Mouse (Mus musculus): Measurements from ENCODE around the gene Hcn4.

Gene Hcn4

GRCm38 (mm10) chr9:58823139-58823917, at the start of gene Hcn4:
Gene Hcn4, plus strand, starts transcription at chr9:58823412.
- DNase-seq = peak; percentile 9

DNA sequence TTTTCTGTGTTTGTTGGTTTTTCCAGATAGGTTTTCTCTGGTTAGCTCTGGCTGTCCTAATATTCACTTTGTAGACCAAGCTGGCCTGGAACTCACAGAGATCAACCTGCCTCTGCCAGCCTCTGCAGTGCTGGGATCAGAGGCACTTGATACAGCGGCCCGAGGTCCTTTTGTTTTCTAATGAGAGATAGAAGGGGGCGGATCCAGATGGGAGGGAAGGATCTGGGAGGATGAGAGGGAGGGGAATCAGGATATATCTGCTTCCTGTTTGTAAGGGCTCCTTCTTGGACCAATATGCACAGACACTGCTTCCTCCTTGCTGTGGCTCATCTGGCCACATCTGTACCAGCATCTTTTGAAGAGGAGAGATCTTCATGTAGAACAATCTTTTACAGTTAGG, 48.5 kb upstream of the Hcn4 start:
- no peak for DNase-seq

DNA sequence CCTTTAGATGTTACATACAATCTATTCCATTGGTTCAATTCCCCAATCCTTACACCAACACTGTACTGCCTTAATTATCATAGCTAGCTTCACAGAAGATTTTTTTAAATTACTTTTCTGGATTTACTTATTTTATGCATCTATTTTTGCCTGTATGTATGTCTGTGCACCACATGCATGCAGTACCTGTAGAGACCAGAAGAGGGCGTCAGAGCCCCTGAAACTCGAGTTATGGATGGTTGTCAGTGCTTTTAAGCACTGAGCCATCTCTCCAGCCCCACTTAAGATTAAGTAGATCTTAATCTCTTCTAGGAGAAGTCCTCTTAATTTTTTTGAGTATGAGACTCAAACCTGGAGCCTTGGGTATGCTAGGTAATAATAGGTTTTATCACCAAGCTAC, 47.8 kb upstream of the Hcn4 start:
- no peak for DNase-seq

- DNase-seq = no peak
These were observed 33.7 kb upstream of the Hcn4 start for GRCm38 (mm10) chr9:58789476-58789875.

DNA sequence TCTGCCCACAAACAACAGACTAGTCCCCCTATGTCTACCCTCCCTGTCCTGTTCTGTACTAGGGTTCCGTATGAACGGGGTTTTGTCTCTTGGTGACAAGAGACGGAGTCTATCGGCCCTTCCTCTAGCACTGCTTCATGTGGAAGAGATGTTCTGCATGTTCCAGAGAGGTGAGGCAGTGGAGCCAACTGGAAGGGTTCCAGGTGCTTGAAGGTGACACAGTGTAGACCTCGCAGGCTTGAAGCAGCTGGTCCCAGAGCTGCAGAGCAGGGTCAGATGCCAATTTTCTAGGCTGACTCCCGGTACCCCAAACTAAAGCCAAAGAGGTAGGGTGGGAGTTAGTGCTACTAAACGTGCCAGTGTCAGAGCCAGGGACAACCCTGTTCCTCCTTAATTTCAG, 25.1 kb upstream of the Hcn4 start:
- no peak for DNase-seq

DNA sequence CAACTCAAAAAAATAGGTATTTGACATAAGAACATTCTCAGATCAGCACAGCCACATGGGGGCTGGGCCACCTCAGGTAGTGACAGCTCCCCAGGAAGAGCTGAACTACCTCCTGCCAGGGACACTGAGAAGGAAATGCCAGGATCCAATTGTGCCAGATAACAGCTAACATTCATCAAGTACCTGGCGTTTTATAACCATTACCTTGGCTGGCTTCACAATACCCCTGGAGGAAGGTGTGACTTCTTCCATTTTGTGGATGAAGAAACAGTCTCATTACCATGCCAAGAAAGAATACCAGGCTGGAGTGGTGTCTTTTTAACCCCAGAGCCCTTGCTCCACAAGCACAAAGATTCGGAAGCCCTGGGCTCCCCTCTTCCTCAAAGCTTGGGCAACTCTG, 21.8 kb upstream of the Hcn4 start:
- no peak for DNase-seq

DNA sequence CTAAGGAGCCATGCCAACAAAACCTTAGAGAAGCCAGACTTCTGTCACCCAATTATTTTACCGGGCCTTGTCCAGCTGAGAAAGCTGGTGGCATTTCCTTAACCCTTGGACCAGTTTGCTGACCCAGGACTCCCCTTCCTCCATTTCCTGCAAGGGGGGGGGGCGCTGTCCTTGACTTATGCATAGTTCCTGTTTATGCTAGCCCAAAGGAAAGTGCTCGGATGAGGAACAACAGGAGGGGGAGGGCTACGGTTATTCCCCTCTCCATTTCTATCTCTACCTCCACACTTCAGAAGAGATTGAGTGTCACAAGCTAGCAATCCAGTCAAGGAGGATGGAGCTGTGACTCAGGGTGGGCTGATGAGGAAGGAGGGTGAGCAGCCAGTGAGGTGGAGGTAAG, 20.9 kb upstream of the Hcn4 start:
- no peak for DNase-seq

DNA sequence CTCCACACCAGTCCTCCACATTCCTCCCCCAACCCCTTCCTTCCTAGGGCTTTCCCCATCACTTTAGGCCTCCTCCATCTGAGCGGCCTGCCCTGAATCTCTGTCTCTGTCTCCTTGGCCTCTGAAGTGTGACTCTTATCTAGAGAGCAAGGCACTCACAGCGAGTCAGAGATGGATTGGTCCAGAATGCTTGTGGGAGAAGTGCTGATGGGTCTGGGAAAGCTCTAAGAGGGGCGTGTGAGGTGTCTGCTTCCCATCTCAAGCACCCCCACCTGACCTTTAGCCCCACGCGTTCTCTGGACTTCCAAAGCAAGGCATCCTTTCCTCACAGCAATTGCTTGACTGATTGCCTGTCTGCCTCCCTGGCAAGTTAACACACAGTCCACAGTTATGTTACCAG, 20.4 kb upstream of the Hcn4 start:
- DNase-seq = no peak

DNA sequence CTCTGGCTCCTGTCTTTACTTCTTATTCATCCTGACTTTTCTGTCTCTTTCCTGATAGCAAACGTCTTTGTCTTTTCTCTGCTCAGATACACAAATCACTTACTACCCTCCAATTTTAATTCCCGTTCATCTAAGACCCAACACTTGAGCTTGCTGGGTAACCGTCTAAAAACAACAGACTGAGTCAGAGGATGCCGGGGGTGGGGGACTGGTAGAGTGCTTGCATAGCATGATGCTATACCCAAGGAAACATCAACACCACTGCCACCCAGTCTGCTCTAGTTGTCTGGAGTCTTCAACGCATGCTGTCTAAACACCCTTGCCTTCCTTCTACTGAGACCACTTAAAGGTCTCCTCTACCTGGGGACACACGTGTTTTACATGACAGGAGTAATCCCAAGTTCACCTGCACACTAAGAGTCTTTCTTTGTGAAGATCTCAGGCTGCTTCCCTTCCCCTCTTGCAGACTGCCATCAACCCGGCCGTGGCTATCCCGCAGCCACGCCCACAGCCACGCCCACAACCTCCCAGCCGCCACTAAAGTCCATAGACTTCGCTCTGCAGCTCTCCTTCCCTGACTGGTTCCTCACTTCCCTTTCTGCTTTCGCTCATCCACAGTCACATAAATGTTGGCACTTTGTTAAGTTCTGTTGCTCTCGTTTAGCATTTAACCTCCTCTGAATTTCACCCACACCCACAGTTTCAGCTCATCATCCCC, 17.5 kb upstream of the Hcn4 start:
- DNase-seq = peak; percentile 24

- DNase-seq = no peak
These were observed 12.0 kb upstream of the Hcn4 start for GRCm38 (mm10) chr9:58811171-58811570.

GRCm38 (mm10) chr9:58815552-58816260, 7.5 kb upstream of the Hcn4 start:
- peak; percentile 79 for DNase-seq

- DNase-seq = no peak
These were observed 6.8 kb upstream of the Hcn4 start for GRCm38 (mm10) chr9:58816458-58816857.

DNA sequence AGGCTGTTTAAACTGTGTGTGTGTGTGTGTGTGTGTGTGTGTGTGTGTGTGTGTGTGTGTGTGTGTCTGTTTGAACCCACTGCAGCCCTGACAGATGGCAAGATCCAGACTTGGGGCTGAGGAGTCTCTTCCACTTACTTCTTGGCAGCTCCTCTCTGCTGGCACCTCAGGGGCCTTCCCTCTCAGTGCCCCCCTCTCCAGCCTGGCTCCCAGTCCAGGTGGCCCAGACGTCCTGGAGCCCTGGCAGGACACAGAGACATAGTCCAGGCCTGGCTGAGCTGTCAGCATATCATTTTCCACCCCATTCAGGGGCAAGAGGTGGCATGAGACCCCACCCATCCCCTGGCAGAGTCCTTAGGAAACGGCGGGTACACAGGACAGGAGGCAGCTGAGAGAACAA, 5.5 kb upstream of the Hcn4 start:
- DNase-seq = no peak

DNA sequence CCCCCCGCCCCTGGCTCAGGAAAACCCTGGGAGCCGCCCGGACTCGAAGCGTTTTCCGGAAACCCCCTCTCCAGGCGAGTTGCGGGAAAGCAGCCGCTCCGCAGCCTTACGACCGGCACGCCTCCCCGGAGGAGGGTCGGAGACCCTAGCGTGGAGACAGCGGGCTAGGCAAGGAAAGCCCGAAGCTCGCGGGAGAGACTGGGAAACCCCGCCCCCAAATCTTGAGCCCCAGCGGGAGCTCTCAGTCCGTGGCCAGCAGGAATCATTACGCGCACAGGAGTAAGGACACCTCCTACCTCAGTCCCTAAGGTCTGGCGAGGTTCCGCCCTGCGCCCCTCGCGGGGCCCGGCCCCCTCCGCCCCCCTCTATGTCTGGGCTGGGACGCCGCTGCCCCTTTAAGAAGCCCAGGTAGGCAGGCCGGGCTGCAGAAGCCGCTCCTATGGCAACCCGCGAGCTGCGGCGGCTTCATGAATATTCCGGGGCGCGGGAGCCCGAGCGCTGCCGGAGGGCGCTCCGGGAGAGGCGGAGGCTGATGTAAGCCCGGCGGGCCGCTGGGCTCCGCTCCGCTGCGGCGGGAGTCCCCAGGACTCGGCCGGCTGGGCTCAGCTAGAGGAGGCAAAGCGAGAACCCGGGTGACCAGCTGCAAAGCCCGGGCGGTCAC, 651 bp upstream of the Hcn4 start:
- DNase-seq = peak; percentile 71

GRCm38 (mm10) chr9:58823918-58824215, 655 bp downstream of the Hcn4 start:
- no peak for DNase-seq

GRCm38 (mm10) chr9:58829627-58830026, 6.4 kb downstream of the Hcn4 start:
- DNase-seq = no peak

- no peak for DNase-seq
These were observed 9.7 kb downstream of the Hcn4 start for GRCm38 (mm10) chr9:58832939-58833338.

DNA sequence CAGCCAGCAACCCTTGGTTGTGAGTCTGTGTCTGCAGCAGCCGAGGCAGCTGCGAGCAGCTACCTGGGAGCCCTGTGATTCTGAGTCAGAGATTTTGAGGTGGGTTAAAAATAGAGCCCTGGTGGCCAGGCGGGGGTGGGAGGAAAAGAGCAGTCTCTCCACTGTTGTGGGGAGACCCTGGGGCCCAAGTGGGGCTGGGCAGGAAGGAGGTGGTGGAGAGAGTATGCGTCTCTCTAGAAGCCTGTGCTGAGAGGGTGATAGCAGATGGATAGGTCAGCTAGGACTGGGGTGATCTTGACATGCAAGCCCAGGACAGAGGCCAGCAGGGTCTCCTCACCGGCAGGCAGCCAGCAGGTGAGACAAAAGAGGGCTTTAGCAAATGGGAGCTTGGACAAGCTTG, 14.0 kb downstream of the Hcn4 start:
- DNase-seq = no peak

- no peak for DNase-seq
These were observed 15.3 kb downstream of the Hcn4 start for GRCm38 (mm10) chr9:58838504-58838903.

DNA sequence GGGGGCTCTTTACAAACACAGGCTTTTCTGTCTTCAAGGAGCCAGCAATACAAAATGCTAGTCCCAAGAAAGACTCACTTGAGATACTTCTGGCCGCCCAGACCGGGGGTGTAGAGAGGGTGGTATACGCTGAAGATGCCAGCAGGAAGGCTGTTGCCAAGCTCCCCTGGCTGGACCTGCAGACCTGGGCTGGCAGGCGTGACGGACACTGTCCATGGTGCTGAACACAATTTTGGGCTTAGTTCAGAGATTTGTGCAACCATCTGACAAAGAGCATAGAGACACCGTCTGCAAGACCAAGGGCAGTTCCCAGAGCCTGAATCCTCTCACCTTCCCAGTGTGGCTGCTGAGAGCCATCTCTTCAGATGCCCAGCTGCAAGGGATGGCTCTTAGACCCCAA, 18.4 kb downstream of the Hcn4 start:
- no peak for DNase-seq

DNA sequence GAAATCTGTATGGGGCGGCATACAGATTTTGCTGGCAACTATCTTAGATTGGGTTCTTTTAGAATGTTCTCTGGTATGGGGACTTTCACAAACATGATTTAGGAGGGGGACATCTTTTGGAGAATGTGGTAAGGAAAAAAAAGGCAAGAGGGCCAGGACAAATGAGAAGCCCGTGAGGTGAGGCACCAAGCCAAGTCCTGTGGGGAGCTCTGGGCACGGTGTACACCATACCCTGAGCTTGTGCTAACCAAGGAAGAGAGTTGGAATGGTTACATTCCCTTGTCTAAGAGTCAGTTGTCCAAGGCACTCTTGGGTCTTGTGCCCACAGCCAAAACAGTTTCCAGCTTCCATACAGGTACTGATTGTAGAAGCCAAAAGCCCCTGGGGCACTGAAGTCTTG, 21.4 kb downstream of the Hcn4 start:
- DNase-seq = no peak

DNA sequence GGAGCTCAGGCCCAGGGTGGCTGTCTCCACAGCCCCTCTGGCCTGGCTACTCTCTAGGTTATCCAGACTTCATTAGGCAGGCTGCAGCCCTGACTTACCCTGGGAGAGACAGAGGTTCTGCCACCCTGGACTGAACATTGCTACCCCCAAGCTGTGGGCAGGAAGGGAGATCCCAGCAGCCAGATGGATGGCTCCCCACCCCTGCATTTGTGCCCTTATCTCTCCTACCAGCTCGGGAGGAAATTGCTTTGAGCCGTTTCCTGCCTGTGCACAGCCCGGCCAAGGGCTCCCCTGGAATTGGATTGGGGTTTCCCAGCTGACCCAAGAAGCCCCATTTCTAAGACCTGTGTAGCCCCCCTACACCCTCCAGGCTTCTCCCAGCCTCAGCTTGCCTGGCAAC, 23.8 kb downstream of the Hcn4 start:
- DNase-seq = no peak

GRCm38 (mm10) chr9:58847676-58848075, 24.5 kb downstream of the Hcn4 start:
- DNase-seq = no peak
